Mouse (Mus musculus) neutrophil, adult 5-6 weeks (primary cell): ENCODE results near the gene Thap4. TPM values are rescaled to one million over a fixed set of nuclear protein-coding genes. Genes with fewer than 3 reads are reported as not detected.
A peak's percentile ranks its signal among the peaks of the same experiment; 100 is the strongest.

Experiments used
- ATAC-seq: fragments of 151-379, 151-347 bp; 2 replicates; pipeline ENCODE4 v1.8.0; 2017; ENCODE audit warnings: mild to moderate bottlenecking, moderate TSS enrichment; ENCODE audit not compliant: insufficient number of reproducible peaks, poor library complexity, low FRiP score, severe bottlenecking; ENCODE audit errors: extremely low read depth
- total RNA-seq: library from RNA; stranded (forward); fragments of 200-1000 nt; gene quantifications from 2 replicates; pipeline ENCODE4 v1.2.3, GENCODE M21; 2017

Gene Thap4
- total RNA-seq, 1 experiment from 2014 or later = 10.9 TPM

DNA sequence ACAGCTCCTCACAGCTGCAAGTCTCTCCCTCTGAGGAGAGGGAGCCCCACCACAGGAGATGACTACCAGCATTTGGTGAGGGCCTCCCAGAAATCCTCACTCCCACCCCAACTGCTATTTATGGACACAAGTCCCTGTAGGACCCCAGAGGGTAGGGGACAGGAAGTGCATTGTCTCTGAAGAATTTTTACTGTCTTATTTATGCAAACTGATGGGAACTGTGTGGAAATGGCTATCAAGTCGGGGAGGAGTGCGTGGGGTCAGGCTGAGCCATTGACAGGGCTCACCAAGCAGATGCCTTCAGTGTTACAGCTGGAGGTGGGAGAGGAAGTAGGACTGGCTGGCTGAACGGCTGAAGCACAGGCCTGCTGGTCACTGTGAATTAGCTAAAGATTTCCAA, 57.3 kb downstream of the Thap4 start:
- ATAC-seq = no peak

DNA sequence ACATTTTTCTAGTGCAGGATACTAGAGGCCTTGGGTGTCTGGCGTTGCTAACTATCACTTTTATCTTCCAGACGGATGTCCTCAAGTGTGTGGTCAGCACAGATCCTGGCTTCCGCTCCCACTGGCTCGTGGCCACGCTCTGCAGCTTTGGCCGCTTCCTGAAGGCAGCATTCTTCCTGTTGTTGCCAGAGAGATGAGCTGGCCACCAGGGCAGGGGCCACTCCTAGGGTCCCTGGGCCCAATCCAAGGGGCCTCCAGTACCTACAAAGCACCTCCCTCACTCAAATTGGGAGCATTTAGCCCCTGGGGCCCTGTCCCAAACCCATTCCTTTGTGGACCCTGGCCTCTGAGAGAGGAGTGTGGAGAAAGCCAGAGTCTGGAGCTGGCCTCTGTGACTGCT, 59.7 kb downstream of the Thap4 start:
- ATAC-seq = no peak

- ATAC-seq = no peak
These were observed 60.7 kb downstream of the Thap4 start for GRCm38 (mm10) chr1:93693943-93694342.

- ATAC-seq = no peak
These were observed 61.2 kb downstream of the Thap4 start for GRCm38 (mm10) chr1:93693502-93693901.

DNA sequence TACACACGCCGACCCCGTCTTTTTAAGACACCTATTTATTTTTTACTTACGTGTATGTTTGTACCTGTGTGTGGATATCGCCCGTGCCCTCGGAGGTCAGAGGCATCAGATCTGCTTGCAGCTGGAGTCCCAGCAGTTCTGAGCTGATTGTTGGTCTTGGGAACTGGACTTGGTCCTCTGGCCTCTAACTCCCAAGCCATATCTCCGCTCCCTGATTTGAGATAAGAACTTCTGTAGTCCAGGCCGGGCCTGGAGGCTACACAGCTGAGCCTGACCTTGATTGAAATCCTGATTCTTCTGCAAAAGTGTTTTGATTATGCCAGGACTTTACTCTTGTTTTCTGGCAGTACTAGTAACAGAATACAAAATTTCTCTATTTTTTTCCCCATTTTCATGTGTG, 61.9 kb downstream of the Thap4 start:
- ATAC-seq = no peak

GRCm38 (mm10) chr1:93691786-93692357, 62.8 kb downstream of the Thap4 start:
- no peak for ATAC-seq

- no peak for ATAC-seq
These were observed 63.6 kb downstream of the Thap4 start for GRCm38 (mm10) chr1:93691106-93691505.

- no peak for ATAC-seq
These were observed 64.7 kb downstream of the Thap4 start for GRCm38 (mm10) chr1:93689901-93690496.

DNA sequence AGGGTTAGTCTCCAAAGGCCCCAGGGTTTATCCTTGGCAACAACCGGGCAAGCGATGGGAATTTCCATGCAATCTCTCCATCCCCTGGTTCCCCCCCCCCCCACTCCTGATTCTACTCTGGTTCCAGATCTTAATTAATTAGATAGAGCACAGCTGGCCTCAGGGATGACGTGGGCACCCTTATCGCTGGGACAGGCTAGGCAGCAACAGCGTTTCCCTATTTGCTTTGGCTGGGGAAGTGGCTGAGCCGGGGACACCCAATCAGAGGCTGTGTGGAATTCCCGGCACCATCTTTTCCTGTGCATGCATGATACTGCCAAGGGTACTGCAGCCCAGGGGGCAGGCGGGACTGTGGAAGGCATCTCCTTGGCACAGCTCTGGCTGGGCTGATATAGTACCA, 66.5 kb downstream of the Thap4 start:
- no peak for ATAC-seq

DNA sequence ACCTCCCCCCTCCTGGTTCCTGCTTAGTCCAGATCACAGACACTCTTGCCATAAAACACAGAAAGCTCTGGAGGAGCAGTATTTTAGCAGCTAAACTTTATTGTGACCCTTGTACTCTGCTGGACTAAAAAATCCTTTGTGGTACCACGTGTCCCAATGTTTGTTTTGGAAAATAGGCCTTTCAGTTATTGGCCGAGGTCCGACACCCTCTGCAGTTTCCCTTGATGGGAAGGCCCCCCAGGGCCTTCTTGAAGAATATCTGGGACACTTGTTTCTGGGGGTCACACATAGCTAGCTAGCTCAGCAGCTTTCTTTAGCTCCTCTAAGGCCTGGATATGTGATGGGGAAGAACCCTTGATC, 67.7 kb downstream of the Thap4 start:
- no peak for ATAC-seq

DNA sequence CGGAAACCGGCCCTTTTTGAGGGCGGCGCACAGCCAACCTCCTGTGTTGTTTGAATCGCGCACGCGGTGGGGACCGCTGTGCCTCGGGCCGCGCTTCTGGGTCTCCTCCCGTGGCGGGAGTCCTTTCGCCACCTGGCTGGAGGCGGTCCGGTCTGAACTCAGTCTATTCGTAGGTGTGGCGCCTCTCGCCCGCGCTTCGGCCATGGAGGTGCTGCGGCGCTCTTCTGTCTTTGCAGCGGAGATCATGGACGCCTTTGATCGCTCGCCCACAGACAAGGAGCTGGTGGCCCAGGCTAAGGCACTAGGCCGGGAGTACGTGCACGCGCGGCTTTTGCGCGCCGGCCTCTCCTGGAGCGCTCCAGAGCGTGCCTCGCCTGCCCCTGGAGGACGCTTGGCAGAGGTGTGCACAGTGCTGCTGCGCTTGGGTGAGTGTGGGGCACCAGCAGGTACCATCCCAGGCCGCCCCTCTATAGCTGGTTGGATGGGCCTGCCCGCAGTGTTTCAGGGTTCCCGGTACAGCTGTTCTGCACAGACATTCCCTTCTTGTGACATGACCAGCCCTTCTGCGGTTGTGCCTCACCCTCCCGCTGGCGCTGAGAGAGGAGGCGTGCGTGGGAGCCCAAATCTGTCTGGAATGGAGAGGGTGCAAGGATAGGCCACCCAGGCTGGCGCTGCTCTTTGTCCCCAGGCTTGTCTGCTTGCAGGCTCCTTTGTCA, 68.3 kb downstream of the Thap4 start:
- ATAC-seq = no peak

DNA sequence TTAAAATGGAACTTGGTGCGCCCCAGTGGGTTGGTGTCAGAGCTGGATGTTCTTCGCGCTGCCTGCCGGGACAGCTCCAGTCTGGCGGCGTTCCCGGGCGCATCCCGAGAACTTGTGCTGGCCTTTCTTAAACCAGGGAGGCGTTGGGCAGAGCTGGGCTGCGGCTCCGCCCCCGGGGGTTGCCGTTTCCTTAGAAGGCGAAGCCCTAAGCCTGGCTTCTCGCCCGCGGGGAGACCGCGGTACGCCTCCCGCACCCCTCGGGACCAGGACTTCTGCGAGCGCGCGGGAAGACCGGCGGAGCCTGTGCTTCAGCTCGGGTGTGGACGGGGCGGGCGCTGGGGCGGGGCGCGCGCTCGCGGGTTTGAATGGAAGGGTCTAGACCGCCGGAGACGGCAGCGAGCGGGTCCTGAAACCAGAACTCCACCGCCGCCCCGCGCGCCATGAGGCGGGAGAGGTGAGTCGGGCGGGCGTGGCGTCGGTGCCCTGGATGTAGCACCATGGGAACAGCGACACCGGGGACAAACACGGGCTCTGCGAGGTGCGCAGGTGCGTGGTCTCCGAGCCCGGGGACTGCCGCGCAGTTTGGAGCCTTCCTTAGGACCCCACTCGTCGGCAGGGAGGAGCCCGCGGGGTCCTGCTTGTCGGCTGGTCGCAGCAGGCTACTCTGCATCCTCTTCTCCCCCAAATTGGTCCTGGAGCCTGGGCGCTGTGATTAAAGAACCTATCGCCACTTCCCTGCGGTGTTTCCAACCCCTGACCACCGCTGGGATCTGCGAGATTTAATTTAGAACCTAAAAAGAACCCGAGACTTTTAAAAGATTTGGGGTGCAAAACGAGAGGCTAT, 69.0 kb downstream of the Thap4 start, which contains the start of gene Bok:
Bok (plus strand) TSS at position 260 of the 844 bp plus-strand sequence.
- no peak for ATAC-seq

GRCm38 (mm10) chr1:93679889-93680568, 74.6 kb downstream of the Thap4 start:
- no peak for ATAC-seq

GRCm38 (mm10) chr1:93678386-93678785, 76.3 kb downstream of the Thap4 start:
- ATAC-seq = no peak

GRCm38 (mm10) chr1:93672682-93673081, 82.0 kb downstream of the Thap4 start:
- no peak for ATAC-seq

DNA sequence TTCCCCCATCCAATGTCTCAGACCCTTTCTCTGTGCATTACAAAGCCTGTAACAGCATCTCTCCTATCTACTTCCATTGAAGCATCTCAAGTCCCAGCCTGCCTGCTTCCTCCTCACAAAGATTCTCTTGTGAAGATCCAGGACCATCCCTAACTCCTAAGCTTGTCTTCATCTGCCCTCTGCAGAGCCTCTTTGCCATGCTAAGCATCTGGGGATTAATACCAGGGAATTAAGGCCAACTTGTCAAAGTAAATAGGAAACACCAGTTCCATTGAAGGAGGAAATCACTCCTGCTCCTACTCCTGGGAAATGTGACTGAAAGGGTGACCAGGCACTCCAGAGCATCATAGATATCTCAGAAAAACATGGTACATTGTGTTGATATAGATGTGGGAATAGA, 84.7 kb downstream of the Thap4 start:
- no peak for ATAC-seq

DNA sequence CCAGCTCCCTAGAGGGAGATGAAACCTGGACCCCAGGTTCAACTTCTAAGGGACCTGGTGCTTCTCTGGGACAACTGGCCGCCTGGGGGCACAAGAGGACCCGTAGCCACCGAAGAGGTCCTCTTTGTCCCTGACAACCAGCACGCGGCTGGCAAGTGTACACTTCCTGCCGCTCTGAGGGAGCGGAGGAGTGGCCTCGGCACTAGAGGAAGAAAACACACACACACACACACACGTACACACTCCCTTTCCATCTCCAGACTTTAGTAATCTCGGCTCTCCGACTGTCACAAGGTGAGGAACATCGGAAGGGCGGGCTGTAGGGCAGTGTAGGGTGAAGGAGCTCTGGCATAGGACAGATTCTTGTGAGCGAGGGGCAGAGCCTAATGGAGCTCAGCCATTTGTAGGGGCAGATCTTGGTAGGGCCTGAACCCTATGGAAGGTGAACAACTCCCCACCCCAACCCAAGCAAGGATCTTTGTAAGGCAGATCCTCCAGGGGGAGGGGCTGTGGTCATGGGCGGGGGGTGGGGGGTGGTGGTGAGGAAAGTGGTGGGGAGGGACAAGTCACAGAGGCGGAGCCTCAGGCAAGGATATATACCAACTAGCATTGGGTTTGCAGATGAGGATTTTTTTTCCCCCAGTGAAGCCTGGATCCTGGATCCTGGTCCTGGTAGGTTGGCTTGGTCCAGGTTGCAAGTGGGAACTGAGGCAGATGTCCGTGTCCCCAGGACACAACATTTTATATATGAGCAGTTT, 85.7 kb downstream of the Thap4 start:
- ATAC-seq = peak; percentile 79

DNA sequence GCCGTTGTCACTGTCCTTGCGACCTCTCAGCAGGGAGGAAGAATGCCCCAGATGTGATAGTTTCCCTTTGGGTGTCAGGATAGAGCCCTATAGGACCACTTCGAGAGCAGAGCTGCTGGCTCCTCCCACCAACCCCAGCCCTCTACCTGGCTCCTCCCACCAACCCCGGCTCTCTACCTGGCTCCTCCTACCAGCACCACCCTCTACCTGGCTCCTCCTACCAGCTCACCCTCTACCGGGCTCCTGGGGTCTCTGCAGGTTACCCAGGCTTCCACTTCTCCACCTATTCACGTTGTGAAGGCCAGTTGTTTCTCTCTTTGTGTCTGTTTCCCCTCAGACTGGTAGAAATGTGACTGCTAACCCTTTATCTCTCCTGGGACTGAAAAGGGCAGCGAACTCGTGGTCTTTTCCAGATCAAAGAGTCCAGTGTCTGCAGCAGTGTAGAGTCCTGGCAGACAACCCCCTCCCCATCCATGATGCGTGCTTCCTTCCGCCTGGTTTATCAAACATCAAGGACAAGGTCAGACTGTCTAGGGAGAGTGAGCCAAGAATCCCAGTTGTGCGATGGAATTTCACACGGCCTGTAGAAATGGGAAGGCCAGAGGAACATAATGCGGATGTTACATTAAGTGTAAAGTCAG, 86.8 kb downstream of the Thap4 start:
- peak; percentile 49; the same call in 1 of the 2 replicates for ATAC-seq
